Mouse (Mus musculus) intestine, embryonic 15.5 days (tissue): ENCODE results near the gene Olfr1438-ps1. TPM values are rescaled to one million over a fixed set of nuclear protein-coding genes. Genes with fewer than 3 reads are reported as not detected.
"Not testable (repeated sequence)": the region's sequence is repeated elsewhere in the genome, so short reads cannot be mapped to it uniquely, and the experiment has no call there.

ENCODE experiments used
- ATAC-seq: fragments of 200-750 bp; cut with Nextera tagmentation; 2 replicates; pipeline ENCODE4 v1.8.0; 2017; ENCODE audit warnings: moderate TSS enrichment, moderate library complexity
- H3K27ac ChIP-seq: fragments of 300-500 bp; sonication (generic); 2 replicates; pipeline ENCODE4 v1.5.1; 2015; ENCODE audit warnings: mild to moderate bottlenecking, inconsistent platforms
- H3K27me3 ChIP-seq: fragments of 300-500 bp; sonication (generic); replicated peaks from 2 replicates; pipeline ENCODE4 v1.6.1; 2015; ENCODE audit warnings: inconsistent platforms
- H3K36me3 ChIP-seq: fragments of 300-500 bp; sonication (generic); 2 replicates; pipeline ENCODE4 v1.6.1; 2015; ENCODE audit warnings: inconsistent platforms
- H3K4me1 ChIP-seq: fragments of 300-500 bp; sonication (generic); replicated peaks from 2 replicates; pipeline ENCODE4 v1.6.1; 2015; ENCODE audit warnings: inconsistent platforms
- H3K4me2 ChIP-seq: fragments of 300-500 bp; sonication (generic); replicated peaks from 2 replicates; pipeline ENCODE4 v1.6.1; 2015; ENCODE audit warnings: mild to moderate bottlenecking, inconsistent platforms
- H3K4me3 ChIP-seq: fragments of 300-500 bp; sonication (generic); replicated peaks from 2 replicates; pipeline ENCODE4 v1.5.1; 2015; ENCODE audit warnings: inconsistent platforms
- H3K9ac ChIP-seq: fragments of 300-500 bp; sonication (generic); 2 replicates; pipeline ENCODE4 v1.6.1; 2015; ENCODE audit warnings: inconsistent platforms
- H3K9me3 ChIP-seq: fragments of 300-500 bp; sonication (generic); 2 replicates; pipeline ENCODE4 v1.6.1; 2016; ENCODE audit warnings: inconsistent platforms
- WGBS: fragments of 180-500 bp; shearing (Covaris S2); methylation state at CpG from one replicate; pipeline ENCODE4 v1.1.7; 2015; 5-methylcytosine and 5-hydroxymethylcytosine counted together
- polyA plus RNA-seq: library from polyadenylated mRNA; unstranded; fragments of >200 nt; fragmentation: Nextera tagmentation; extraction: Ambion mirVana; gene quantifications from 2 replicates; pipeline ENCODE4 v1.2.1, GENCODE M21; 2015

Gene Olfr1438-ps1
- not detected in 2 replicates for polyA plus RNA-seq

DNA sequence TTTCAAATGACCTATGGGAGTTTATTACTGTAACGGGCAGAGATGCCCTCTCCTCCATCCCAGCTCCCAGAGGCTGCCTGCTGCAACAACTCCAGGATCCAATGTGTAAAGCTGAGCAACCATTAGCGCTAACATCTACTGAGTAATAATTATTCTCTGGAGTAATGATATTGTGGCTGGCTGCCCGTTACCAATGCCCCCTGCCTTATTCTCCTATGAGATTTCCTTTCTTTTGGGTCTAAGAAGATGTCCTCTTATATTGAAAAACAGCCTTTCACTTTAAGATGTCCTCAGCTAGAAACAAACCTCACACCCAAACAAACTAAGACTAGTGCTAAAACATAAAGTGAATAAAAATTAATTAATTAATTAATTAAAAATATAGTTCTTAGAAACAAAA, at the start of gene Olfr1438-ps1:
Gene Olfr1438-ps1 (minus strand): TSS at position 101 of the 400 bp plus-strand sequence.
- ATAC-seq: no peak
- Histone ChIP-seq H3K4me2 (no peak within 1 kb of the TSS), H3K36me3 (no peaks in the 10 kb centered on the region), H3K9ac (no peak within 1 kb of the TSS), H3K4me3 (no peak within 1 kb of the TSS), H3K27ac (no peak within 1 kb of the TSS), H3K9me3 (no peaks in the 10 kb centered on the region), H3K4me1 (no peaks in the 10 kb centered on the region), H3K27me3 (no peaks in the 10 kb centered on the region)
- WGBS: 76% methylated on average over 3 of the region's 3 CpGs

DNA sequence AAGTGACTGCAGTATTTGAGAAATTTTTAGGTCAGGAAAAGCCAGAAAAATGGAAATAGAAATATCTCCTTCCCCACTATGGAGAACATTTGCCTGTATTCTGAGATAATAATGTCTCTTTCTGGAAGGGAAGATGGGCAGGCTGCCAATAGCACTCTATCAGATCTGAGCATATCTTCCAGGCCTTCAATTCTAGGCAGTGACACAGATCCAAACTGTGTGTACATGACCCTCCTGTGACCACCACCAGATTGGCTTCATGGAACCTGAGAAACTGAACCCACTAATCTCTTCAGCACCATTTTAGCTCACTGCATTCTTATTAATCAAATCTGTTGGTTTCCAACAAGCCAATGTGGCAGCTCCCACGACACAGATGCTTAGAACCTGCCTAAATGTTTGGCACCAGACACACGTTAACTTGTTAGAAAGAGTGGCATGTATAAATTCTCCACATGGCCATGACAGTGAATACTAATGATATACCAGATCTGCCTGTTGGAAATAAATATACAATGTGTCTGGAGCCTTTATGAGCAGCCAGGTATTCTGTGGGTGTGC, 38.8 kb upstream of the Olfr1438-ps1 start:
- H3K4me3 ChIP-seq: no peak overlapping the region
- ATAC-seq: no peak
- 48% methylated on average over 2 of the region's 2 CpGs for WGBS

DNA sequence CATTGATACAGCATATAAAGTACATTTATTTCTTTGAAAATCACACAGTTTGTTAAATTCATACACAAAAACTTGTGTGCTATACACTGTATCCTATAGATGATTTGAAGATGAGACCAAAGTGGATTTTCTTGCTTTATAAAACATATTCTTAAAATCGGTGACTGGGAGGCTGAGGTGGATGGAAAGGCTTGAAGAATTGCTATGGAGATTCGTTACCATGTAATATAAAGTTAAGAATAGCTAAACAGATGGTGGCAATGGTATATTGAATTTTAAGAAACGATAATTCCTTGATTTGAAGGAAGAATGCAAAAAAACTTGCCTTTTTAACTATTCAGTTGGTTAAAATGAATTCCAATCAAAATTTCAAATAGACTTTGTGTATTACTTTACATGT, 37.3 kb upstream of the Olfr1438-ps1 start:
- Histone ChIP-seq H3K27ac (no peak overlapping the region), H3K9ac (no peak overlapping the region), H3K36me3 (no peaks in the 10 kb centered on the region), H3K27me3 (no peaks in the 10 kb centered on the region), H3K4me2 (no peak overlapping the region), H3K9me3 (no peaks in the 10 kb centered on the region), H3K4me3 (no peak overlapping the region), H3K4me1 (no peaks in the 10 kb centered on the region)
- 82% methylated on average over 3 of the region's 3 CpGs for WGBS
- no peak for ATAC-seq

More for the DNA sequence above, 38.8 kb upstream of the Olfr1438-ps1 start:
- Histone ChIP-seq H3K9me3 (no peaks in the 10 kb centered on the region), H3K36me3 (no peaks in the 10 kb centered on the region), H3K4me2 (no peak overlapping the region), H3K4me1 (no peaks in the 10 kb centered on the region), H3K9ac (no peak overlapping the region), H3K27me3 (no peaks in the 10 kb centered on the region), H3K27ac (no peak overlapping the region)

DNA sequence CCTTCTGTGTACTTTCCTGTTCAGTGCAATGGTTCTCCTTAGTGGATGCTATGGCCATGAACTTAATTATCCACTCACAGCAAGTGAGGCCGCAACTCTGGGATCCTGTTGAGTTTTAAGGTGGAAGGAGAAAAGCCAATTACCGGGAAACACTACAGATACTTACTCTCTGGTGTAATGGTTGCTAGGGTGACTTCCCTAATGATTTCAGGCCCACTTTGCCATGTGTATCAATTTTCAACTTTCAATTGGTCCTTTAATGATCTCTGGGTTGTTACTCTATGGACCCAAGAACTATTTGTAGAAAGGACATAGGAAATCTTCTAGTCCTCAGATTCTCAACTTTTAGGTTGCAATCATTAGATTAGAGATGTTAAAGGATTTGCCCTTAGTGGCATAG, 10.7 kb downstream of the Olfr1438-ps1 start, which contains the start of gene Olfr1437:
Gene Olfr1437 (minus strand): TSS at position 101 of the 400 bp plus-strand sequence.
- ATAC-seq: no peak
- Histone ChIP-seq H3K4me2 (no peak within 1 kb of the TSS), H3K27me3 (no peaks in the 10 kb centered on the region), H3K9ac (no peak within 1 kb of the TSS), H3K4me1 (no peaks in the 10 kb centered on the region), H3K9me3 (no peaks in the 10 kb centered on the region), H3K4me3 (no peak within 1 kb of the TSS), H3K36me3 (no peaks in the 10 kb centered on the region), H3K27ac (no peak within 1 kb of the TSS)
- 86% methylated on average over 2 of the region's 2 CpGs for WGBS

DNA sequence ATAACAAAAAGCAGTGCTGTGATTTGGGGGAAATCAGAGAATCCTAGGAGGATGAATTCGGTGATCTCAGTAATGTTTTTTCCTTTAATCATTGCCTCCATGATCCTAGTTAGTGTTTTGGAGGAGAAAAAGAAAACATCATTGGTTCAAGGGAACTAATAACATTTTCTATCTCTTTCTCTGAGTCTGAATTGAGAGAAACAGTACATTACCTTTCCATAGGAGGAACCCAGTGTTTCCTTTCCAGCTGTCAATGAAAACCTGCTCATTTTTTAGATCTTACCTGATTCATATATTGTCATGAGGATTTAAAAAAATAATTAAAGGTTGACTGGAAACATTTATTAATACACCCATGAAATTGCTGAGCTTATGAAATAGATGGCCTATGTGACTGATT, 36.7 kb downstream of the Olfr1438-ps1 start, which contains the start of gene Olfr1436:
Gene Olfr1436 (minus strand): TSS at position 101 of the 400 bp plus-strand sequence.
- H3K27ac ChIP-seq, H3K27me3 ChIP-seq, H3K4me2 ChIP-seq, H3K36me3 ChIP-seq, H3K9me3 ChIP-seq, H3K4me3 ChIP-seq, H3K4me1 ChIP-seq, ATAC-seq, H3K9ac ChIP-seq: not testable (repeated sequence)
- 78% methylated on average over 1 of the region's 1 CpGs for WGBS

DNA sequence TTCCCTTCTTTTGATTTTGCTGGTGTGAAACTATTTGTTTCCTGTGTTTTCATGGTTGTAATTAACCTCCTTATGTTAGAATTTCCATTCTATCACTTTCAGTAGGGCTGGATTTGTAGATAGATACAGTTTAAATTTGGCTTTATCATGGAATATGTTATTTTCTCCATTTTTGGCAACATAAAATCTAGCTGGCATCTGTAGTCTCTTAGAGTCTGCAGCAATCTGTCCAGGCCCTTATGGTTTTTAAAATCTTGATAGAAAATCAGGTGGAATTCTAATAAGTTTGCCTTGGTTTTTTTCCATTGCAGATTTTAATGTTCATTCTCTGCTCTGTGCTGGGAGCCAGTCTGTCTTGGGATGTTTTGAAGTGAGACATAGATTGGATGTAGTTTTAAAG, 42.7 kb downstream of the Olfr1438-ps1 start:
- Histone ChIP-seq H3K36me3 (no peaks in the 10 kb centered on the region), H3K4me3 (no peak overlapping the region), H3K4me1 (no peaks in the 10 kb centered on the region), H3K27ac (no peak overlapping the region), H3K9ac (no peak overlapping the region), H3K4me2 (no peak overlapping the region), H3K9me3 (no peaks in the 10 kb centered on the region), H3K27me3 (no peaks in the 10 kb centered on the region)
- no peak for ATAC-seq

DNA sequence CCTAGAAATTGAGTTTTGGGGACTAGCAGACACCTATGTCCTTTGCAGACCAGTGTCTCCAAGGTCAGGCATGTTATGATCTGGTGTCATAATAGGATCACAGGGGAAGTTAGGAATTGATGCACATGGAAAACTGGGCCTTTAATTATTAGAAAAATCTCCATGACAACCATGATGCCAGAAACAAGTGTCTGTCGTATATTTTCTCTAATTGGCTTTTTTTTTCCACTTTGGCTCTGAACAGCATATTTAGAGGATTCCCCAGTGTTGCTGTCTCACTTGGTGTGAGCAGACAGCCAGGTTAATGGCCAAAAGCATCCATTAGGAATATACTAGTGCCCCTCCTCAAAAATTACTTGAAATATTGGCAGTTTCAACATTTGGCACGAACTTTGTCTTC, 56.2 kb downstream of the Olfr1438-ps1 start, which contains the start of gene Olfr1434:
Gene Olfr1434 (plus strand): TSS at position 301 of the 400 bp plus-strand sequence.
- no peak within 1 kb of the TSS for H3K27ac ChIP-seq
- H3K9ac ChIP-seq: no peak within 1 kb of the TSS
- H3K9me3 ChIP-seq: no peaks in the 10 kb centered on the region
- no peak for ATAC-seq
- no peak within 1 kb of the TSS for H3K4me3 ChIP-seq
- no peaks in the 10 kb centered on the region for H3K27me3 ChIP-seq
- no peaks in the 10 kb centered on the region for H3K36me3 ChIP-seq
- 64% methylated on average over 2 of the region's 2 CpGs for WGBS
- no peak within 1 kb of the TSS for H3K4me2 ChIP-seq
- H3K4me1 ChIP-seq: no peaks in the 10 kb centered on the region

Other genes with a start within 250 kb of the Olfr1438-ps1 start
- not detected in 2 replicates for gene Olfr1426, start 243.9 kb downstream of the Olfr1438-ps1 start, polyA plus RNA-seq
- gene Olfr1427, start 232.6 kb downstream of the Olfr1438-ps1 start, polyA plus RNA-seq: not detected in 2 replicates
- not detected in 2 replicates for gene Olfr1428, start 220.0 kb downstream of the Olfr1438-ps1 start, polyA plus RNA-seq
- not detected in 2 replicates for gene Olfr76, start 212.7 kb downstream of the Olfr1438-ps1 start, polyA plus RNA-seq
- gene Olfr1555-ps1, start 165.8 kb downstream of the Olfr1438-ps1 start, polyA plus RNA-seq: not detected in 2 replicates
- not detected in 2 replicates for gene Olfr1431, start 135.3 kb downstream of the Olfr1438-ps1 start, polyA plus RNA-seq
- not detected in 2 replicates for gene Olfr1432, start 103.3 kb downstream of the Olfr1438-ps1 start, polyA plus RNA-seq
- gene Olfr262, start 94.3 kb downstream of the Olfr1438-ps1 start, polyA plus RNA-seq: not detected in 2 replicates
- not detected in 2 replicates for gene Olfr235, start 74.9 kb downstream of the Olfr1438-ps1 start, polyA plus RNA-seq
- gene Olfr1434, start 56.1 kb downstream of the Olfr1438-ps1 start, polyA plus RNA-seq: not detected in 2 replicates
- gene Olfr1436, start 36.8 kb downstream of the Olfr1438-ps1 start, polyA plus RNA-seq: not detected in 2 replicates
- not detected in 2 replicates for gene Olfr1437, start 10.8 kb downstream of the Olfr1438-ps1 start, polyA plus RNA-seq
- gene Olfr1440, start 51.4 kb upstream of the Olfr1438-ps1 start, polyA plus RNA-seq: not detected in 2 replicates
- gene Olfr1441, start 81.5 kb upstream of the Olfr1438-ps1 start, polyA plus RNA-seq: not detected in 2 replicates
- not detected in 2 replicates for gene Pfpl, start 92.0 kb upstream of the Olfr1438-ps1 start, polyA plus RNA-seq
- 0.88 and 0.98 TPM in 2 replicates for gene Mpeg1, start 124.9 kb upstream of the Olfr1438-ps1 start, polyA plus RNA-seq
- gene Dtx4, start 165.5 kb upstream of the Olfr1438-ps1 start, polyA plus RNA-seq: 15.0 and 15.5 TPM in 2 replicates
- gene Fam111a, start 209.8 kb upstream of the Olfr1438-ps1 start, polyA plus RNA-seq: 18.4 and 20.0 TPM in 2 replicates